Comparison of ENCODE assay signal across 21 mouse cellular contexts in the genomic region with DNA sequence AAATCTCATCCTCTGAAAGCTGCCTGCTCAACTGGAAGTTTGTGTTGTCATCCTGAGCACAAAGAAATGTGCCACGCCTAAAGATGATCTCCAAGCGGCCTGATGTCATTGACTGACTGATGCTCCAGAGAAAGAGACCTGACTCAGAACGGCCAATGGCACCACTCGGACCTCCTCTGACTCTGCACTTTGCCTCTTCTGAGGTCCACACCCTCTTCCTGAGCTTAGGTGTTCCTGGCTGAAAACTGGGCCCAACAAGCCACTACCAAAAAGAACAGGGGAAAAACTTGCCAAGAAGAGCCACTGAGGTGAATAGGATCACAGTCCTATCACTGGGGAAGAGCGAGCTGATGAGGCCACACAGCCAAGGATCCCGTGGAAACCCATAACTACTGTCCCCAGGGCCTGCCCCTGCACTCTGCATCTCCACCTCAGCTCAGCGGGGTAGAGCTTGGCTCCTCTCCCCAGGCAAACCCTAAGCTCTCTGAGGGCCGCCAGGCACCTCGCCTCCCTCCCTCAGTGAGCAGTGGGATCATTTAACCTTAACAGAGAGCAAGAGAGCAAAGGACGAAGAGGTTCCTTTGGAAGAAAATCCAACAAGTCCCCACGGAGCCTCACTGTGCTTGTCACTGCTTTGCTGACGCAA. TPM values are rescaled to one million over a fixed set of nuclear protein-coding genes. Genes with fewer than 3 reads are reported as not detected.
DNase-seq lines count a peak whose midpoint lies in the region; ATAC-seq lines count a peak whose summit lies in the region.
"Had no signal": no experiment of that assay in that cellular context is flagged by ENCODE, and none has a peak within 500 bp of the region (broad histone marks: within the 10 kb centered on the region; RNA-seq: fewer than 3 reads in every experiment).

No protein-coding gene starts in this region.

- peak; percentile 52 for DNase-seq in kidney, adult 11 months
- no peak for DNase-seq in kidney, adult 18-20 months
- DNase-seq in kidney, adult 9 months: peak; percentile 67
- DNase-seq in kidney, postnatal 36 days: peak; percentile 44 to 48
- no peak for DNase-seq in spleen, postnatal 36 days (ENCODE audit: low spot score in 2 of 2)
- no peak for DNase-seq in cerebellum, adult 8-10 months
- DNase-seq: adrenal gland, postnatal 36 days; B cell, adult 2 months; cerebellum, adult 11-12 months; gastrocnemius, postnatal 14 days; layer of hippocampus, adult 9-11 months; liver, postnatal 0 days; lung, postnatal 36 days; thymus, adult 18-20 months had no signal

- ATAC-seq in megakaryocyte-erythroid progenitor cell, adult 5-6 weeks (replicated peaks; ENCODE audit: low FRiP score, low TSS enrichment, poor library complexity, severe bottlenecking): no peak
- ATAC-seq: forebrain, embryonic 13.5 days; liver, postnatal 0 days; Patski had no signal

RNA-seq across cellular contexts. Expression of gene D330020A13Rik, which starts 31.2 kb away (rescaled TPM):
- total RNA-seq in megakaryocyte-erythroid progenitor cell, adult 5-6 weeks (2014; fragmentation: Nextera tagmentation): not detected in 2 replicates
- total RNA-seq in megakaryocyte-erythroid progenitor cell, adult 5-6 weeks (2017): not detected in 2 replicates
- total RNA-seq: heart, adult 8-10 months; left cerebral cortex, adult 2 months; liver, adult 2 months; monocyte, adult 5-6 weeks had no signal

RNA-seq across cellular contexts. Expression of gene B4galnt3, which starts 31.4 kb away (rescaled TPM):
- total RNA-seq in megakaryocyte-erythroid progenitor cell, adult 5-6 weeks (2014; fragmentation: Nextera tagmentation): 0.15 TPM in 1 of 2 replicates, not detected in the other
- total RNA-seq in megakaryocyte-erythroid progenitor cell, adult 5-6 weeks (2017): 0.57 TPM in 1 of 2 replicates, not detected in the other
- total RNA-seq: monocyte, adult 5-6 weeks had no signal

Comparison
In these comparisons a context has a peak if more than half of its experiments do, and no peak if none do; other contexts are left out.
1. DNase-seq: peak in kidney, adult 11 months (single experiment), kidney, adult 9 months (single experiment) and kidney, postnatal 36 days (2 of 2); none in kidney, adult 18-20 months (single experiment), spleen, postnatal 36 days (0 of 2) and cerebellum, adult 8-10 months (single experiment).